Mouse (Mus musculus) frontal cortex, adult 2 months (tissue): ENCODE results near the gene Cldnd2. TPM values are rescaled to one million over a fixed set of nuclear protein-coding genes. Genes with fewer than 3 reads are reported as not detected.

Experiments
- DNase-seq, 2 experiments: peaks; one replicate each; pipeline ENCODE4 v3.0.0; 2022; ENCODE audit warnings: low spot score in 1 of 2; ENCODE audit errors: extremely low spot score in 1 of 2
- polyA plus RNA-seq: library from polyadenylated mRNA; depleted of rRNA; stranded (reverse); fragments of >200 nt; gene quantifications from 2 replicates; pipeline ENCODE4 v1.2.3, GENCODE M21; 2012

Gene Cldnd2
- polyA plus RNA-seq, 1 experiment = not detected

- peak; percentile 55 to 75 for DNase-seq
Observed at GRCm38 (mm10) chr7:43443126-43443916, 2.7 kb downstream of the Cldnd2 start.

- DNase-seq = peak; percentile 92 to 96
Observed at GRCm38 (mm10) chr7:43443917-43444293, 3.3 kb downstream of the Cldnd2 start, which contains the start of the genes Etfb and Gm45233. Gene Etfb (plus strand): TSS chr7:43444083. Gene Gm45233 (plus strand): TSS chr7:43444128.

- no peak for DNase-seq
Observed at GRCm38 (mm10) chr7:43447801-43448200, 7.2 kb downstream of the Cldnd2 start.

GRCm38 (mm10) chr7:43448246-43448645 lies 7.7 kb downstream of the Cldnd2 start:
- no peak for DNase-seq

GRCm38 (mm10) chr7:43449811-43450210 lies 9.2 kb downstream of the Cldnd2 start:
- DNase-seq = no peak

- DNase-seq = no peak
Observed at GRCm38 (mm10) chr7:43451726-43452125, 11.1 kb downstream of the Cldnd2 start.

- DNase-seq = no peak
Observed at GRCm38 (mm10) chr7:43452609-43453008, 12.0 kb downstream of the Cldnd2 start.

- DNase-seq = no peak
Observed at GRCm38 (mm10) chr7:43453599-43454355, 13.2 kb downstream of the Cldnd2 start.

- no peak for DNase-seq
Observed at GRCm38 (mm10) chr7:43454371-43454770, 13.8 kb downstream of the Cldnd2 start.

- no peak for DNase-seq
Observed at GRCm38 (mm10) chr7:43462851-43463250, 22.3 kb downstream of the Cldnd2 start, which contains the start of gene Vsig10l. Gene Vsig10l (plus strand): TSS chr7:43463151.

GRCm38 (mm10) chr7:43463976-43464375 lies 23.4 kb downstream of the Cldnd2 start:
- no peak for DNase-seq

- DNase-seq = no peak
Observed at GRCm38 (mm10) chr7:43464864-43465343, 24.3 kb downstream of the Cldnd2 start.

GRCm38 (mm10) chr7:43465344-43466098 lies 24.9 kb downstream of the Cldnd2 start:
- peak; percentile 56 to 74 for DNase-seq

GRCm38 (mm10) chr7:43466099-43466694 lies 25.6 kb downstream of the Cldnd2 start:
- peak; percentile 33 to 83 for DNase-seq

GRCm38 (mm10) chr7:43470373-43470772 lies 29.8 kb downstream of the Cldnd2 start:
- peak in 1 of 2 experiments; percentile 50 for DNase-seq

GRCm38 (mm10) chr7:43475706-43476105 lies 35.1 kb downstream of the Cldnd2 start:
- DNase-seq = no peak

GRCm38 (mm10) chr7:43476376-43476775 lies 35.8 kb downstream of the Cldnd2 start:
- DNase-seq = no peak

GRCm38 (mm10) chr7:43481191-43481590 lies 40.6 kb downstream of the Cldnd2 start:
- DNase-seq = peak; percentile 82

GRCm38 (mm10) chr7:43482090-43482716 lies 41.6 kb downstream of the Cldnd2 start:
- no peak for DNase-seq

GRCm38 (mm10) chr7:43483236-43483635 lies 42.7 kb downstream of the Cldnd2 start:
- DNase-seq = no peak
